Mouse (Mus musculus) stomach, embryonic 15.5 days (tissue): Measurements from ENCODE around the gene Add3. TPM values are rescaled to one million over a fixed set of nuclear protein-coding genes. Genes with fewer than 3 reads are reported as not detected.
A peak's percentile ranks its signal among the peaks of the same experiment; 100 is the strongest.

Source experiments
- ATAC-seq: fragments of 200-750 bp; cut with Nextera tagmentation; 2 replicates; pipeline ENCODE4 v1.8.0; 2017; ENCODE audit warnings: low read depth, moderate number of reproducible peaks, moderate TSS enrichment; ENCODE audit not compliant: insufficient read depth, low FRiP score
- H3K27ac ChIP-seq: fragments of 300-500 bp; sonication (generic); 2 replicates; pipeline ENCODE4 v1.5.1; 2015; ENCODE audit warnings: mild to moderate bottlenecking, inconsistent platforms
- H3K27me3 ChIP-seq: fragments of 300-500 bp; sonication (generic); replicated peaks from 2 replicates; pipeline ENCODE4 v1.6.1; 2015; ENCODE audit warnings: inconsistent platforms
- H3K36me3 ChIP-seq: fragments of 300-500 bp; sonication (generic); 2 replicates; pipeline ENCODE4 v1.6.1; 2015; ENCODE audit warnings: inconsistent platforms
- H3K4me1 ChIP-seq: fragments of 300-500 bp; sonication (generic); 2 replicates; pipeline ENCODE4 v1.6.1; 2015; ENCODE audit warnings: inconsistent platforms
- H3K4me2 ChIP-seq: fragments of 300-500 bp; sonication (generic); 2 replicates; pipeline ENCODE4 v1.6.1; 2015; ENCODE audit warnings: mild to moderate bottlenecking, inconsistent platforms
- H3K4me3 ChIP-seq: fragments of 300-500 bp; sonication (generic); replicated peaks from 2 replicates; pipeline ENCODE4 v1.5.1; 2015; ENCODE audit warnings: inconsistent platforms
- H3K9ac ChIP-seq: fragments of 300-500 bp; sonication (generic); 2 replicates; pipeline ENCODE4 v1.6.1; 2015; ENCODE audit warnings: inconsistent platforms
- H3K9me3 ChIP-seq: fragments of 300-500 bp; sonication (generic); 2 replicates; pipeline ENCODE4 v1.6.1; 2016; ENCODE audit warnings: inconsistent platforms
- WGBS: fragments of 180-500 bp; shearing (Covaris S2); methylation state at CpG from one replicate; pipeline ENCODE4 v1.1.7; 2015; 5-methylcytosine and 5-hydroxymethylcytosine counted together
- polyA plus RNA-seq: library from polyadenylated mRNA; unstranded; fragments of >200 nt; fragmentation: Nextera tagmentation; extraction: Ambion mirVana; gene quantifications from 2 replicates; pipeline ENCODE4 v1.2.1, GENCODE M21; 2015

The Add3 gene
- polyA plus RNA-seq = 89.0 and 96.1 TPM in 2 replicates

GRCm38 (mm10) chr19:53140044-53140803 is at the start of gene Add3:
Gene Add3 (plus strand): TSS chr19:53140443.
- H3K27me3 ChIP-seq = no peaks in the 10 kb centered on the region
- peak within 1 kb of the TSS; percentile 100 for H3K4me3 ChIP-seq
- 7% methylated on average over 24 of the region's 24 CpGs for WGBS
- H3K4me2 ChIP-seq = peak within 1 kb of the TSS; percentile 74
- peak within 1 kb of the TSS; percentile 95 for H3K27ac ChIP-seq
- H3K9me3 ChIP-seq = no peaks in the 10 kb centered on the region
- peaks cover 13% of the 10 kb centered on the region; the same call in 1 of the 2 replicates for H3K4me1 ChIP-seq
- no peak for ATAC-seq
- no peaks in the 10 kb centered on the region for H3K36me3 ChIP-seq
- peak within 1 kb of the TSS; percentile 65; the same call in 1 of the 2 replicates for H3K9ac ChIP-seq

- Histone ChIP-seq H3K9ac (no peak overlapping the region), H3K9me3 (no peaks in the 10 kb centered on the region), H3K27ac (no peak overlapping the region), H3K4me3 (no peak overlapping the region), H3K4me1 (peaks cover 21% of the 10 kb centered on the region), H3K4me2 (no peak overlapping the region), H3K36me3 (no peaks in the 10 kb centered on the region), H3K27me3 (no peaks in the 10 kb centered on the region)
- 91% methylated on average over 5 of the region's 5 CpGs for WGBS
- no peak for ATAC-seq
Measured at GRCm38 (mm10) chr19:53090677-53091076, 49.6 kb upstream of the Add3 start.

- no peak overlapping the region for H3K4me2 ChIP-seq
- 85% methylated on average over 6 of the region's 6 CpGs for WGBS
- no peak for ATAC-seq
- no peak overlapping the region for H3K4me3 ChIP-seq
- no peak overlapping the region for H3K27ac ChIP-seq
- no peaks in the 10 kb centered on the region for H3K27me3 ChIP-seq
- no peaks in the 10 kb centered on the region for H3K36me3 ChIP-seq
- no peaks in the 10 kb centered on the region for H3K9me3 ChIP-seq
- H3K9ac ChIP-seq = no peak overlapping the region
- H3K4me1 ChIP-seq = peaks cover 8% of the 10 kb centered on the region
Measured at GRCm38 (mm10) chr19:53092251-53092650, 48.0 kb upstream of the Add3 start.

- 67% methylated on average over 3 of the region's 3 CpGs for WGBS
- no peak for ATAC-seq
- no peak overlapping the region for H3K9ac ChIP-seq
Measured at GRCm38 (mm10) chr19:53093294-53093693, 46.9 kb upstream of the Add3 start.

GRCm38 (mm10) chr19:53094684-53095083 is 45.6 kb upstream of the Add3 start:
- H3K4me1 ChIP-seq = no peaks in the 10 kb centered on the region
- WGBS = 79% methylated on average over 4 of the region's 4 CpGs
- no peaks in the 10 kb centered on the region for H3K36me3 ChIP-seq
- no peaks in the 10 kb centered on the region for H3K9me3 ChIP-seq
- H3K9ac ChIP-seq = no peak overlapping the region
- H3K4me2 ChIP-seq = no peak overlapping the region
- H3K4me3 ChIP-seq = no peak overlapping the region
- H3K27ac ChIP-seq = no peak overlapping the region
- no peaks in the 10 kb centered on the region for H3K27me3 ChIP-seq
- no peak for ATAC-seq

More at GRCm38 (mm10) chr19:53093294-53093693, 46.9 kb upstream of the Add3 start:
- H3K4me1 ChIP-seq = no peaks in the 10 kb centered on the region
- H3K36me3 ChIP-seq = no peaks in the 10 kb centered on the region
- no peaks in the 10 kb centered on the region for H3K9me3 ChIP-seq
- H3K4me2 ChIP-seq = no peak overlapping the region
- H3K4me3 ChIP-seq = no peak overlapping the region
- no peaks in the 10 kb centered on the region for H3K27me3 ChIP-seq
- H3K27ac ChIP-seq = no peak overlapping the region

- H3K9ac ChIP-seq = no peak overlapping the region
- no peak overlapping the region for H3K4me2 ChIP-seq
- H3K4me3 ChIP-seq = no peak overlapping the region
- WGBS = 68% methylated on average over 12 of the region's 12 CpGs
- peaks cover 12% of the 10 kb centered on the region for H3K4me1 ChIP-seq
- no peak for ATAC-seq
- H3K27me3 ChIP-seq = no peaks in the 10 kb centered on the region
- H3K36me3 ChIP-seq = no peaks in the 10 kb centered on the region
- no peaks in the 10 kb centered on the region for H3K9me3 ChIP-seq
- no peak overlapping the region for H3K27ac ChIP-seq
Measured at GRCm38 (mm10) chr19:53101374-53102300, 38.6 kb upstream of the Add3 start.

GRCm38 (mm10) chr19:53105374-53106090 is 34.7 kb upstream of the Add3 start:
- Histone ChIP-seq H3K27me3 (no peaks in the 10 kb centered on the region), H3K4me3 (no peak overlapping the region), H3K9me3 (no peaks in the 10 kb centered on the region), H3K27ac (no peak overlapping the region), H3K4me1 (peaks cover 12% of the 10 kb centered on the region), H3K9ac (no peak overlapping the region), H3K4me2 (peak overlapping the region; percentile 11), H3K36me3 (no peaks in the 10 kb centered on the region)
- peak; percentile 44; the same call in 1 of the 2 replicates for ATAC-seq
- WGBS = 51% methylated on average over 26 of the region's 26 CpGs

GRCm38 (mm10) chr19:53106952-53107351 is 33.3 kb upstream of the Add3 start:
- Histone ChIP-seq H3K4me1 (peaks cover 11% of the 10 kb centered on the region), H3K36me3 (no peaks in the 10 kb centered on the region), H3K27ac (no peak overlapping the region), H3K4me3 (no peak overlapping the region), H3K9me3 (no peaks in the 10 kb centered on the region), H3K4me2 (no peak overlapping the region), H3K9ac (no peak overlapping the region), H3K27me3 (no peaks in the 10 kb centered on the region)
- ATAC-seq = no peak
- WGBS = 81% methylated on average over 7 of the region's 7 CpGs

GRCm38 (mm10) chr19:53107361-53108247 is 32.6 kb upstream of the Add3 start:
- Histone ChIP-seq H3K4me3 (no peak overlapping the region), H3K27ac (no peak overlapping the region), H3K36me3 (no peaks in the 10 kb centered on the region), H3K9me3 (no peaks in the 10 kb centered on the region), H3K4me2 (no peak overlapping the region), H3K4me1 (peaks cover 6% of the 10 kb centered on the region), H3K27me3 (no peaks in the 10 kb centered on the region), H3K9ac (no peak overlapping the region)
- 73% methylated on average over 18 of the region's 18 CpGs for WGBS
- no peak for ATAC-seq

GRCm38 (mm10) chr19:53111996-53112590 is 28.1 kb upstream of the Add3 start:
- H3K9ac ChIP-seq = no peak overlapping the region
- H3K27me3 ChIP-seq = no peaks in the 10 kb centered on the region
- no peak overlapping the region for H3K27ac ChIP-seq
- no peaks in the 10 kb centered on the region for H3K36me3 ChIP-seq
- no peaks in the 10 kb centered on the region for H3K4me1 ChIP-seq
- H3K4me2 ChIP-seq = no peak overlapping the region
- no peak overlapping the region for H3K4me3 ChIP-seq
- 59% methylated on average over 7 of the region's 7 CpGs for WGBS
- ATAC-seq = no peak
- no peaks in the 10 kb centered on the region for H3K9me3 ChIP-seq
